ENCODE assay signal across 8 mouse cellular contexts in genomic region chr17:68837013-68837858, GRCm38 (mm10). TPM values are rescaled to one million over a fixed set of nuclear protein-coding genes. Genes with fewer than 3 reads are reported as not detected.
DNase-seq lines count a peak whose midpoint lies in the region; ATAC-seq and TF ChIP-seq lines count a peak whose summit lies in the region.
"Had no signal": no experiment of that assay in that cellular context is flagged by ENCODE, and none has a peak within 500 bp of the region (broad histone marks: within the 10 kb centered on the region; RNA-seq: fewer than 3 reads in every experiment).

No protein-coding gene starts in this region.

- H3K4me2 ChIP-seq in heart, embryonic 15.5 days: peak overlapping the region; percentile 95
- H3K4me2 ChIP-seq in midbrain, embryonic 16.5 days (ENCODE audit: low read length): peak overlapping the region; percentile 73

- no peaks in the 10 kb centered on the region for H3K9me3 ChIP-seq in E14TG2a.4 (ENCODE audit: low read length)
- no peaks in the 10 kb centered on the region for H3K9me3 ChIP-seq in heart, embryonic 15.5 days (replicated peaks)
- no peaks in the 10 kb centered on the region for H3K9me3 ChIP-seq in midbrain, embryonic 16.5 days (replicated peaks; ENCODE audit: control insufficient read depth, low read length, poor library complexity, severe bottlenecking)

- H3K4me1 ChIP-seq in E14TG2a.4 (replicated peaks; ENCODE audit: low read depth, low read length): peaks cover 20% of the 10 kb centered on the region
- H3K4me1 ChIP-seq in embryonic fibroblast, embryonic 13.5 days (ENCODE audit: control insufficient read depth, insufficient read depth, low read length): no peaks in the 10 kb centered on the region
- H3K4me1 ChIP-seq in heart, embryonic 15.5 days (replicated peaks): peaks cover 35% of the 10 kb centered on the region
- H3K4me1 ChIP-seq in midbrain, embryonic 16.5 days (ENCODE audit: control insufficient read depth, insufficient read depth, low read length): peaks cover 31% of the 10 kb centered on the region

- peak overlapping the region; percentile 80 for H3K4me3 ChIP-seq in E14TG2a.4 (replicated peaks; ENCODE audit: low read length)
- H3K4me3 ChIP-seq in embryonic fibroblast, embryonic 13.5 days (ENCODE audit: insufficient read depth, low read length): peak overlapping the region; percentile 16
- peak overlapping the region; percentile 58 for H3K4me3 ChIP-seq in heart, embryonic 15.5 days
- H3K4me3 ChIP-seq in midbrain, embryonic 16.5 days (ENCODE audit: low read depth, low read length): peak overlapping the region; percentile 76
- H3K4me3 ChIP-seq: erythroblast, embryonic 14.5 days had no signal

- peaks cover 87% of the 10 kb centered on the region for H3K27me3 ChIP-seq in E14TG2a.4 (ENCODE audit: insufficient read depth, low read length)
- H3K27me3 ChIP-seq in heart, embryonic 15.5 days: peaks cover 95% of the 10 kb centered on the region
- peaks cover 5% of the 10 kb centered on the region for H3K27me3 ChIP-seq in midbrain, embryonic 16.5 days (ENCODE audit: control insufficient read depth, insufficient read depth, low read depth, low read length)

- under 1% methylated on average over 71 of the region's 72 CpGs for WGBS in heart, embryonic 15.5 days
- WGBS in midbrain, embryonic 16.5 days: under 1% methylated on average over 64 of the region's 72 CpGs

- no peak for TF ChIP-seq POLR2A in embryonic fibroblast, embryonic 13.5 days (IDR thresholded peaks at IDR 0.05; ENCODE audit: low read depth, low read length)

- H3K27ac ChIP-seq in embryonic fibroblast, embryonic 13.5 days (ENCODE audit: insufficient read depth, low read length): no peak overlapping the region
- H3K27ac ChIP-seq in heart, embryonic 15.5 days: no peak overlapping the region
- peak overlapping the region; percentile 58 for H3K27ac ChIP-seq in midbrain, embryonic 16.5 days (ENCODE audit: low read length)

- peak overlapping the region; percentile 25; the same call in 1 of the 2 replicates for H3K9ac ChIP-seq in heart, embryonic 15.5 days
- peak overlapping the region; percentile 85 for H3K9ac ChIP-seq in midbrain, embryonic 16.5 days (ENCODE audit: low read depth, low read length)

- no peak for TF ChIP-seq CTCF in E14TG2a.4 (conservative IDR thresholded peaks at IDR 0.05; ENCODE audit: low read length)
- TF ChIP-seq CTCF in embryonic fibroblast, embryonic 13.5 days (IDR thresholded peaks at IDR 0.05; ENCODE audit: borderline replicate concordance, insufficient read depth, low read length): no peak

- peak; percentile 79 for DNase-seq in Muller cell, postnatal 12 days (ENCODE audit: inconsistent ontology term)
- peak; percentile 27 to 41 for DNase-seq in layer of hippocampus, postnatal 25 days (ENCODE audit: extremely low spot score in 1 of 2, low spot score in 1 of 2)
- no peak for DNase-seq in adipocyte (ENCODE audit: low spot score)

- no peak for ATAC-seq in heart, embryonic 15.5 days (replicated peaks; ENCODE audit: insufficient number of reproducible peaks, insufficient read depth, low FRiP score, low read depth)
- ATAC-seq in midbrain, embryonic 16.5 days: peak; percentile 85

- H3K36me3 ChIP-seq in E14TG2a.4 (ENCODE audit: insufficient read depth, low read length): no peaks in the 10 kb centered on the region
- no peaks in the 10 kb centered on the region for H3K36me3 ChIP-seq in heart, embryonic 15.5 days
- no peaks in the 10 kb centered on the region for H3K36me3 ChIP-seq in midbrain, embryonic 16.5 days (ENCODE audit: control insufficient read depth, insufficient read depth, low read length)

RNA-seq across cellular contexts. Expression of gene Tmem200c, which starts 10.8 kb away (rescaled TPM):
- not detected in 2 replicates for polyA plus RNA-seq in embryonic fibroblast, embryonic 13.5 days (2011; ENCODE audit: insufficient read length, low read depth, missing spikeins)
- polyA plus RNA-seq in heart, embryonic 15.5 days (2015; fragmentation: Nextera tagmentation; extraction: Ambion mirVana): 0.06 and 0.24 TPM in 2 replicates
- 1 to 10 TPM; 6.9 to 7.6 TPM for total RNA-seq in layer of hippocampus, postnatal 25 days (2021)
- 2.9 and 3.1 TPM in 2 replicates for polyA plus RNA-seq in midbrain, embryonic 16.5 days (2015; fragmentation: Nextera tagmentation; extraction: Ambion mirVana)
- polyA plus RNA-seq: erythroblast, embryonic 14.5 days had no signal

Comparison
In these comparisons a context has a peak if more than half of its experiments do, and no peak if none do; other contexts are left out.
1. H3K4me3 ChIP-seq: peak in every context shown above with its lines; median percentile 80 in E14TG2a.4; 76 in midbrain, embryonic 16.5 days; 58 in heart, embryonic 15.5 days; 16 in embryonic fibroblast, embryonic 13.5 days.